Mouse (Mus musculus): ENCODE measurements at regions not wholly inside any gene's neighbourhood (a gene's known extent, or its start where the extent isn't known, plus 50 kb on each side); places are given as distances from the start of the nearest gene placed in this dataset.

DNA sequence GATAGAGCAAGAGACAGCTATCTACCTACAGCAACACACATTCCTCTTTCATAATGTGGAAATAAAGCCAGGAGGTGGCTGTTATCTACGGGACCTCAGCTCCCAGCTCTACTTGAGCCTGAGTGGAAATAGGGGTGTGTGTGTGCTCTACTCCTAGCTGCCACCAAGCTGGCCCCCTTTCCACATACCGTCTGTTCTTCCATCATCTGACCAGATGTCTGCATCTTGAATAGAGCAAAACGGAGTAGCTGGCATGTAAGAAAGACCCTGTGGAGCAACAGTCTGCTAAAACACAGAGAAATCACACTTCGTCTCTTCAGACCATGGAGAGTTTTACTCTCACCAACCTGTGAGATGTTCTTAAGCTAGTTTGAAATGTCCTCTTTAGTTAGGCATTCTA, 454.9 kb downstream of the 1700129C05Rik start:
- no peak for TF ChIP-seq POLR2A (IDR thresholded peaks at IDR 0.05; ENCODE audit: control insufficient read depth in 1 of 2, insufficient read depth in 1 of 2, low read depth in 1 of 2, low read length in 2 of 2, poor library complexity in 1 of 2)
- TF ChIP-seq RCOR1 (IDR thresholded peaks at IDR 0.05; ENCODE audit: low read depth, low read length), result no peak
- TF ChIP-seq HCFC1 (IDR thresholded peaks at IDR 0.05; ENCODE audit: low read depth, low read length), result no peak
- no peak for TF ChIP-seq TAL1 (IDR thresholded peaks at IDR 0.05; ENCODE audit: low read length)
- no peak for TF ChIP-seq CTCF (IDR thresholded peaks at IDR 0.05 in 2 of 3, conservative IDR thresholded peaks at IDR 0.05 in 1 of 3; ENCODE audit: control insufficient read depth in 1 of 3, insufficient read depth in 1 of 3, low read depth in 2 of 3, low read length in 3 of 3, poor library complexity in 1 of 3, severe bottlenecking in 1 of 3)
- TF ChIP-seq ZNF384 (IDR thresholded peaks at IDR 0.05; ENCODE audit: low read depth, low read length), result no peak
- no peak for TF ChIP-seq GABPA (IDR thresholded peaks at IDR 0.05; ENCODE audit: low read depth, low read length)
- no peak for TF ChIP-seq EP300 (IDR thresholded peaks at IDR 0.05; ENCODE audit: low read depth in 1 of 2, low read length in 2 of 2)
- TF ChIP-seq MAX (IDR thresholded peaks at IDR 0.05; ENCODE audit: low read length), result no peak

Measured in MEL (cell line).